Comparison of ENCODE assay signal across 9 mouse cellular contexts in genomic region chr10:42591185-42591992, GRCm38 (mm10). TPM values are rescaled to one million over a fixed set of nuclear protein-coding genes. Genes with fewer than 3 reads are reported as not detected.
DNase-seq lines count a peak whose midpoint lies in the region; ATAC-seq and TF ChIP-seq lines count a peak whose summit lies in the region.
"Had no signal": no experiment of that assay in that cellular context is flagged by ENCODE, and none has a peak within 500 bp of the region (broad histone marks: within the 10 kb centered on the region; RNA-seq: fewer than 3 reads in every experiment).

No protein-coding gene starts in this region.

- under 1% methylated on average over 67 of the region's 67 CpGs for WGBS in kidney, embryonic 16.5 days
- 1% methylated on average over 67 of the region's 67 CpGs for WGBS in kidney, adult 2 months
- WGBS in intestine, embryonic 14.5 days = under 1% methylated on average over 67 of the region's 67 CpGs

- peak overlapping the region; percentile 44 for H3K4me2 ChIP-seq in kidney, embryonic 16.5 days (replicated peaks; ENCODE audit: low read depth, low read length)
- H3K4me2 ChIP-seq in intestine, embryonic 14.5 days (ENCODE audit: low read length) = peak overlapping the region; percentile 42

- peak overlapping the region; percentile 33 for H3K4me3 ChIP-seq in kidney, embryonic 16.5 days (ENCODE audit: low read length)
- H3K4me3 ChIP-seq in kidney, adult 2 months (ENCODE audit: insufficient read depth, low read depth, low read length) = no peak overlapping the region
- peak overlapping the region; percentile 22 for H3K4me3 ChIP-seq in intestine, embryonic 14.5 days (ENCODE audit: low read depth, low read length)
- H3K4me3 ChIP-seq: erythroblast, embryonic 14.5 days had no signal

- no peak overlapping the region for H3K27ac ChIP-seq in kidney, embryonic 16.5 days (ENCODE audit: low read length)
- H3K27ac ChIP-seq in kidney, adult 2 months (ENCODE audit: insufficient read depth, low read depth, low read length) = no peak overlapping the region
- H3K27ac ChIP-seq in intestine, embryonic 14.5 days (ENCODE audit: low read depth) = no peak overlapping the region

- H3K9ac ChIP-seq in kidney, embryonic 16.5 days (replicated peaks; ENCODE audit: low read length) = no peak overlapping the region
- no peak overlapping the region for H3K9ac ChIP-seq in intestine, embryonic 14.5 days (ENCODE audit: low read length)

- peaks cover 7% of the 10 kb centered on the region for H3K4me1 ChIP-seq in kidney, embryonic 16.5 days (ENCODE audit: insufficient read depth, low read length)
- no peaks in the 10 kb centered on the region for H3K4me1 ChIP-seq in kidney, adult 2 months (ENCODE audit: control insufficient read depth, insufficient read depth, low read length)
- H3K4me1 ChIP-seq in intestine, embryonic 14.5 days (replicated peaks; ENCODE audit: control insufficient read depth, insufficient read depth, low read length) = no peaks in the 10 kb centered on the region

- ATAC-seq in kidney, embryonic 16.5 days (ENCODE audit: low FRiP score, low TSS enrichment) = no peak
- no peak for ATAC-seq in intestine, embryonic 14.5 days (replicated peaks; ENCODE audit: low FRiP score, low TSS enrichment, low read depth)

- TF ChIP-seq POLR2A in kidney, adult 2 months (IDR thresholded peaks at IDR 0.05; ENCODE audit: low read depth, low read length) = no peak

- DNase-seq in kidney, adult 2 months = no peak
- DNase-seq in embryo, embryonic 10.5 days (ENCODE audit: low spot score) = peak; percentile 80
- no peak for DNase-seq in intestine, embryonic 14.5 days (ENCODE audit: low spot score)
- DNase-seq in neural tube, embryonic 10.5 days (ENCODE audit: extremely low spot score, low spot score) = peak; percentile 71
- DNase-seq in urinary bladder, postnatal 10 days (ENCODE audit: low spot score) = no peak
- no peak for DNase-seq in right cerebral cortex, postnatal 25 days
- no peak for DNase-seq in adrenal gland, adult 2 months

- H3K27me3 ChIP-seq in kidney, embryonic 16.5 days (ENCODE audit: insufficient read depth, low read length) = peaks cover 98% of the 10 kb centered on the region
- H3K27me3 ChIP-seq in kidney, adult 2 months (replicated peaks; ENCODE audit: control insufficient read depth, insufficient read depth, low read length) = peaks cover 13% of the 10 kb centered on the region
- peaks cover 97% of the 10 kb centered on the region for H3K27me3 ChIP-seq in intestine, embryonic 14.5 days (replicated peaks; ENCODE audit: control insufficient read depth, insufficient read depth, low read length)

- no peak for TF ChIP-seq CTCF in kidney, adult 2 months (conservative IDR thresholded peaks at IDR 0.05; ENCODE audit: insufficient read depth, insufficient read length, low read depth, low read length)

- H3K9me3 ChIP-seq in kidney, embryonic 16.5 days (ENCODE audit: low read length) = peaks cover 6% of the 10 kb centered on the region; the same call in 1 of the 2 replicates
- H3K9me3 ChIP-seq in intestine, embryonic 14.5 days (ENCODE audit: control insufficient read depth, low read length) = peaks cover 2% of the 10 kb centered on the region; the same call in 1 of the 2 replicates

- H3K36me3 ChIP-seq in kidney, embryonic 16.5 days (ENCODE audit: insufficient read depth, low read length) = no peaks in the 10 kb centered on the region
- no peaks in the 10 kb centered on the region for H3K36me3 ChIP-seq in kidney, adult 2 months (ENCODE audit: control insufficient read depth, insufficient read depth, low read length)
- no peaks in the 10 kb centered on the region for H3K36me3 ChIP-seq in intestine, embryonic 14.5 days (ENCODE audit: control insufficient read depth, insufficient read depth, low read length)

RNA-seq across cellular contexts. Expression of gene Ostm1, which starts 7.8 kb away (rescaled TPM):
- polyA plus RNA-seq in kidney, embryonic 16.5 days (2015; fragmentation: Nextera tagmentation; extraction: Ambion mirVana) = 18.2 and 18.5 TPM in 2 replicates
- polyA plus RNA-seq in kidney, adult 2 months (2012; rRNA removed) = 15.4 and 15.5 TPM in 2 replicates
- 13.0 and 13.7 TPM in 2 replicates for polyA plus RNA-seq in intestine, embryonic 14.5 days (2014; fragmentation: Nextera tagmentation; extraction: Ambion mirVana)
- total RNA-seq in adrenal gland, adult 2 months (2021) = 10 to 100 TPM; 22.9 to 34.0 TPM
- polyA plus RNA-seq in adrenal gland, adult 2 months (2012; rRNA removed) = 29.7 and 33.0 TPM in 2 replicates

RNA-seq across cellular contexts. Expression of gene Nr2e1, which starts 8.0 kb away (rescaled TPM):
- 0.14 TPM in 1 of 2 replicates, not detected in the other for polyA plus RNA-seq in kidney, embryonic 16.5 days (2015; fragmentation: Nextera tagmentation; extraction: Ambion mirVana)
- not detected in 2 replicates for polyA plus RNA-seq in kidney, adult 2 months (2012; rRNA removed)
- not detected in 2 replicates for polyA plus RNA-seq in intestine, embryonic 14.5 days (2014; fragmentation: Nextera tagmentation; extraction: Ambion mirVana)
- total RNA-seq in adrenal gland, adult 2 months (2021) = not detected
- not detected in 2 replicates for polyA plus RNA-seq in adrenal gland, adult 2 months (2012; rRNA removed)
- polyA plus RNA-seq: erythroblast, embryonic 14.5 days had no signal

Comparison
In these comparisons a context has a peak if more than half of its experiments do, and no peak if none do; other contexts are left out.
1. DNase-seq: peak in embryo, embryonic 10.5 days (single experiment) and neural tube, embryonic 10.5 days (single experiment); none in kidney, adult 2 months (single experiment), intestine, embryonic 14.5 days (single experiment), urinary bladder, postnatal 10 days (single experiment), right cerebral cortex, postnatal 25 days (single experiment) and adrenal gland, adult 2 months (single experiment).